Mouse (Mus musculus) left cerebral cortex, adult 8-10 months (tissue): ENCODE data around the gene Slc16a9. TPM values are rescaled to one million over a fixed set of nuclear protein-coding genes. Genes with fewer than 3 reads are reported as not detected.
"Not testable (repeated sequence)": the region's sequence is repeated elsewhere in the genome, so short reads cannot be mapped to it uniquely, and the experiment has no call there.

ENCODE experiments used
- DNase-seq, 2 experiments: peaks; one replicate each; pipeline ENCODE4 v3.0.0; 2022; ENCODE audit warnings: low spot score in 2 of 2
- total RNA-seq, 4 experiments: library from RNA; stranded (reverse); gene quantifications; 2 replicates each; pipeline ENCODE4 v1.2.4; 2022

The Slc16a9 gene
- 1 to 10 TPM; 1.7 to 3.0 (median 2.1) TPM for total RNA-seq

- DNase-seq = no peak
These were observed at the start of gene Slc16a9 for GRCm38 (mm10) chr10:70244921-70245558. TSS of gene Slc16a9 (plus strand) at chr10:70245100.

GRCm38 (mm10) chr10:70195279-70195678 lies 49.6 kb upstream of the Slc16a9 start:
- DNase-seq = no peak

- DNase-seq = no peak
These were observed 49.1 kb upstream of the Slc16a9 start for GRCm38 (mm10) chr10:70195786-70196185.

GRCm38 (mm10) chr10:70196666-70197065 lies 48.2 kb upstream of the Slc16a9 start:
- no peak for DNase-seq

GRCm38 (mm10) chr10:70197601-70198000 lies 47.3 kb upstream of the Slc16a9 start:
- DNase-seq = no peak

GRCm38 (mm10) chr10:70198012-70198411 lies 46.9 kb upstream of the Slc16a9 start:
- no peak for DNase-seq

- DNase-seq = no peak
These were observed 45.9 kb upstream of the Slc16a9 start for GRCm38 (mm10) chr10:70198951-70199463.

- no peak for DNase-seq
These were observed 45.3 kb upstream of the Slc16a9 start for GRCm38 (mm10) chr10:70199466-70200210.

GRCm38 (mm10) chr10:70200889-70201500 lies 43.9 kb upstream of the Slc16a9 start:
- DNase-seq = no peak

GRCm38 (mm10) chr10:70204505-70205399 lies 40.1 kb upstream of the Slc16a9 start, which contains the start of gene Mrln:
TSS of gene Mrln (plus strand) at chr10:70204664.
- no peak for DNase-seq

- DNase-seq = no peak
These were observed 33.6 kb upstream of the Slc16a9 start for GRCm38 (mm10) chr10:70211281-70211680.

GRCm38 (mm10) chr10:70220971-70221370 lies 23.9 kb upstream of the Slc16a9 start:
- no peak for DNase-seq

- not testable (repeated sequence) for DNase-seq
These were observed 22.7 kb upstream of the Slc16a9 start for GRCm38 (mm10) chr10:70222231-70222630.

GRCm38 (mm10) chr10:70224571-70224970 lies 20.3 kb upstream of the Slc16a9 start:
- DNase-seq = no peak

- DNase-seq = no peak
These were observed 19.1 kb upstream of the Slc16a9 start for GRCm38 (mm10) chr10:70225760-70226159.

GRCm38 (mm10) chr10:70226608-70227007 lies 18.3 kb upstream of the Slc16a9 start:
- no peak for DNase-seq

- no peak for DNase-seq
These were observed 14.5 kb upstream of the Slc16a9 start for GRCm38 (mm10) chr10:70230352-70230751.

- DNase-seq = no peak
These were observed 7.0 kb upstream of the Slc16a9 start for GRCm38 (mm10) chr10:70237936-70238335.

- DNase-seq = no peak
These were observed 2.0 kb upstream of the Slc16a9 start for GRCm38 (mm10) chr10:70242751-70243444.

GRCm38 (mm10) chr10:70245559-70245945 lies 652 bp downstream of the Slc16a9 start:
- DNase-seq = no peak

- DNase-seq = no peak
These were observed 1.2 kb downstream of the Slc16a9 start for GRCm38 (mm10) chr10:70246076-70246475.
